Mouse (Mus musculus) heart, adult 9 months (tissue): ENCODE measurements around the gene Dab1.

Source experiments
- DNase-seq, 2 experiments: peaks; one replicate each; pipeline ENCODE4 v3.0.0; 2022; ENCODE audit warnings: low spot score in 2 of 2

Dab1 gene

GRCm38 (mm10) chr4:104718973-104719795 lies 1100.0 kb downstream of the Dab1 start:
- DNase-seq: no peak

GRCm38 (mm10) chr4:104723527-104724045 lies 1104.4 kb downstream of the Dab1 start:
- no peak for DNase-seq

DNA sequence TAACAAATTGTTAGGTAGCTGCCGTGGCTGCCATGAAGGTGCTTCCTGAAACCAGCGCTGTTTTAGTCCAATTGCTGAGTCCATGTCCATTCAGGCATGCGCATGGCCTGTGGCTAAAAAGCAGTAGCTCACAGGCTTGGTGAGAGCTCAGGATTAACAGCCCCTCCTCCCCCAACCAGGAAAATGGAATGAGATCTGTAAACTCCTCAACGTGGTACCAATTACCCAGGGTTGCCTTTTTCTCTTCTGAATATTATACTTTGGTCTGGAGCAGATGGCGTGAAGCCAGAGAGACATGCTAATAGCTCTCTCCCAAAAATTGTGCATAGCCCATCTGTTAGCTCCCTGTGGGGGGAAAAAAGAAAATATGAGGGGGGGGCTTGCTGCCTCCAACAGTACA lies 1105.1 kb downstream of the Dab1 start:
- no peak for DNase-seq

DNA sequence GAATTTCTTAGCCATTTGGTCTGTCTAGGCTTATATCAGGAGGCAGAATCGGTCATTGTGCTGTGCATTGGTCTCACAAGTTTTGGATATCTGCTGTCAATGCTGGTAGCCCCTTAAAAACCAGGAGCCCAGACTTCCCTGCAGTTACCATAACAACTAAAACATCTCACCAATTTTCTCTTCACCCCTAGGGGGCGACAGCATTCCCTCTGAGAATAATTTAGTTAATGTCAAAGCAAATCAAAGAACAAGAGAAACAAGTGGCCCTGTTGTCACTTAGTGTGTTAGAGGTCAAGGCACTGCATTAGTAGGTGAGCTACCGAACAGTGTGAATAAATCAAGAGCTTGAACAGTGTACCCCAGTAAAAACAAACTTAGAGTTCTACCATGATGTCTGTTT lies 1106.5 kb downstream of the Dab1 start:
- no peak for DNase-seq

DNA sequence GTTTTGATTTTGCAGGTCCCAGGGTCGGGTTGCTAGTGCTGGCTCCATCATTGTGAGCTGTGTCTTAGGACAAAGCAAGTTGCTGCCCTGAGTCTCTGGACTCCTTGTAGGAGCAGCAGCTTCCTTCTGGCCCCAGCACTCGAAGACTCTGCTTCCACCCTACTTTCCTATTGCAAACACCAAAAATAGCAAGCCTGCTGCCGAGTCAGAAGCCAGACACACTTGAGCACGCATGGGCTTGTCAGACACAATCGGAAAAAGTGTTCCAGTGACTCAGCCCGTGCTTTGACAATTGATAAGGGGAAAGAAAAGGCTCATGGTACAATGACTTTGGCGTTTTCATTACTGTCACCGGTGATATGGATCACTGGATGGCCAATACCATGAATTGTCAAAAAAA lies 1110.0 kb downstream of the Dab1 start:
- no peak for DNase-seq

DNA sequence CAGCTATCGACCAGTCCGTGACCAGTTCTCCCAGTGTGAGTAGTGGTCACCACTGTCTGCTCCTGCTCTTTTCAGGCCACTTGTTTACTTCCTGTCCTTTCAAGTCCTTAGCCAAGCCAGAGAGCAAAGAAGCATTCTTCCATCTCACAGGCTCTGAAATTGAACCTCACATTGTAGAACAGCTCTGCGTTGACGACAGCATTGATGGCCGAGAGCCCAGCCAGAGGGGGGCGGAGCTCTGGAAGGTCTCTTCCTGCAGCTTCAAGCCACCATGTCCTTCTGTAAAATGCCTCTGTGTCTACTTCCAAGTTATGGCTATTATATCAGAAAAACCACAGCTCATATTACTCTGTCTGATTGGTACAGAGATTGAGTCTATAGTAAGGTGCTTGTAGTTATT lies 1127.3 kb downstream of the Dab1 start:
- DNase-seq: no peak

DNA sequence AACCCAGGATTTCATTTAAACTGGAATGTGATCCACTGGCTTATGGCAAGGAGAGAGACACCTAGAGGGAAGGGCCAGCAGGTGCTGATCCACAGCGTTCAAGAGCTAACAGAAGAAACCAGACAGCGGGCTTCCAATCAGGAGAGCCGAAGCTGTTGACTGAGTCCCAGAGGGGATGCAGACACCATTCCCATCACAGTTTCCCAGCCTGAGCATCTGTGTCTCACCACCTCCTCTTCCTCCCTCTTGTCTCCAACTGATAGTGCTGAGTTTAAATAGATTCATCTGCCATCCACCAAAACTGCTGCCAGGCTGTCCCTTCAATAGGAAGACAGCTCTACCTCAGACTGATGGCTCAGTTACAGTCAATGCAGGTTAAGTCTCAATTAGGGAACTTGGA lies 1134.9 kb downstream of the Dab1 start:
- DNase-seq: no peak

- no peak for DNase-seq
Measured at GRCm38 (mm10) chr4:104760878-104761624, 1141.9 kb downstream of the Dab1 start.

DNA sequence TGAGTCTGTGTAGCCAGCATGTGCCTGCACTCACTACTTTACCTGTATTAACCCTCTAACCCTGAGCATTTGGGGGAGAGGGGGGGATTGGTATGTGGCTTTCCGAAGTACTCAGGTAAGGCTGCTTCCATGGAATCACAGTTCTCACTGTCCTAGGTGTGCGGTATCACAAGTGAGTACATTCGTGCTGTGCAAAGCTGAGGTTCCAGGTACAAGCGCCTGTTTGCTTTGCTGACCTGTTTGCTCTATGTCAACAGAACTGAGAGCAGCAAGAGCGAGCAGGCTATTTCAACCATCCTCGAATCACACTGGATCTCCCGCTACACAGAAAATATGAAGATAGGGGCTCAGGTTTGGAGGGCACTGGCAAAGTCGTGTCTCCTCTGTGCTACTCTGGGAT lies 1146.9 kb downstream of the Dab1 start, which contains the start of gene C8b:
Gene C8b (plus strand): TSS at position 253 of the 400 bp plus-strand sequence.
- DNase-seq: no peak

DNA sequence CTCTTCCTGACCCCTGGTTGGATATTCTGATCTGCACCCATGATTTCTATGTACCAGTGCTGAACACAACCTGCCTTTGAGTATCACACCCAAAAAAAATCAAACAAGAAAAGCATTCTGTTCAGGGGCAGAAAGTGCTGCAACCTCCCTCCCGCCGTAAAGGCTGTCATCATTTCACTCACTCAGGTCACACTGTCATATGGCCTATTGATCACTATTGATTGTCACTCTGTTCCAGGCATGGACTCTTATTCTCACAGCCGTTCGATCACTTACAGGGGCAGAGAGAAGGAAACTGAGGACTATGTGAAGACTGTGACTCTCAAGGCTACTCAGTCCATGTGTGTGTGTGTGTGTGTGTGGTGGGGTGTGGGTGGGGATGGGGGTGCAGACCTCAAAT lies 1149.0 kb downstream of the Dab1 start:
- no peak for DNase-seq

- DNase-seq: no peak
Measured at GRCm38 (mm10) chr4:104769602-104770001, 1150.4 kb downstream of the Dab1 start.

DNA sequence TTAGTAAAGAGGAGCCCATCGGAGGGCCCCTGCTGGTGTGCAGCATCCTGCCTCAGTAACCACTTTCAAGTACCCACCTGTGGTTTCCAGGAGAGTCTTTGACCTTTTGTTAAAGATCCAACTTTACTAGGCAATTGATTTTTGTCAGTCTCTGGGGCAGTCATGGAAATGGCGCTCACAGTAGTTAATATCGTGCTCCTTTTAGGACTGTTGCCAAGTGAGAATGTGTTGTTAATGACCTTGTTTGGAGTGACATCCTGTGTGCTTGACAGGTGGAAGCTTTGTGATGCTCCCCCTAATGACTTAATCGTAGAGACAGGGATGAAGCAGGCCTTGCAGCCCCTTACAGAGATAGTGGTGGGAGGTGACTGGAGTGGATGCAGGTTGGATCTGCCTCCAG lies 1151.2 kb downstream of the Dab1 start:
- DNase-seq: no peak

DNA sequence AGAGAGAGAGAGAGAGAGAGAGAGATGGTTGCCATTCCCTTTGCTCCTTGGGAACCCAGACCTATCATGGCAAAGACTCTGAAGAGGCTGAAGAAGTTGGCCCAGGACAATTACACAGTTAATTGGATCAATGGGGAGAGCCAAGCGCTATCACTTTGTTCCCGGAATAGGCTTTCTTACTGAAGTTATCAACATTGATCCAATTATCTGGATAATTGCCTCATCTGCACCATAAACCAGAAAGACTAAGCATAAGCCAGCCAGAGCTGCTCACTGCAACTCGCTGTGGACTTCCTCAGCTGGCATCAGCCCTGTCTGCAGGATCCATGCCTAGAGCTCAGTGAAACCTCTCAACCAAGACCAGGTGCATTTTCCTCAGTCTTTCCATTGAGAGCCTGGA lies 1156.4 kb downstream of the Dab1 start:
- no peak for DNase-seq

DNA sequence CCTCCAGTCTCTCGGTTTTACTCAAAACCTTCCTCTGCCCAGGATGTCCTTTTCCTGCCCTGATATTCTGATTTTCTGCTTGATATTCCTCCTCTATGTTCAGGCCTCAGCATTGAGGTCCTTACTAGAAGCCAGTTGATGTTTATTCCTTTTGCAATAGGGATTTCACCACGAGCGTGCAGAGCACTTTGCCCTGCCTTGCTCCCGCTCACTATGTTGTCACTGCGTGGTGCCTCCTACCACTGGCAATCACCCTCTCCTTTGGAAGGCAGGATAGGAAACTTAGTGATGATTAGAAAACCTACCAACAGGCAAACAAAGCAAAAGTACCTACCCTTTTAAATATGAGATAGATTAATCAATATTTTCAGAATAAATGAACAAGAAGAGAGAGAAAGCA lies 1160.3 kb downstream of the Dab1 start:
- DNase-seq: no peak

GRCm38 (mm10) chr4:104781441-104781840 lies 1162.3 kb downstream of the Dab1 start:
- no peak for DNase-seq

DNA sequence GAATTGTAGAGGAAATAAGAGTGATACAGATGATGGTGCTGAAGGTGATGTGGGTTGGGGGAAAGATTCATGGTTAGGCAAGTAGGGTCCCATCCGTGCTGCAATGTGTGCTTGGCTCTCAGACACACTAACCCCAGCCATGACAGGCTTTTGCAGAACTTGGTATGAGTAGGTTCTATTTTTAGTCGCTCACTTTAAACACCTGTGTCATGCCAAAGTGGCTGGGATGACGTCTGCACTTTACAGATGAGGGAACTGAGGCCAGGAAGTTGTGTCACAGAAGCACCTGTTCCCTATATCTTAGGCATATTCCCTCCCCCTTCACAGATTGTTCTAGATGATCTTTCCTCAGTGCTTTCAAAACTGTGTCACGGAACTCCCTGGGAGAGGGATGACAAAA lies 1163.2 kb downstream of the Dab1 start:
- DNase-seq: no peak

GRCm38 (mm10) chr4:104792111-104792510 lies 1173.0 kb downstream of the Dab1 start:
- DNase-seq: no peak
